19 mouse cellular contexts compared by ENCODE assay signal in genomic region chr5:24056865-24057264, GRCm38 (mm10).
"Had no signal": no experiment of that assay in that cellular context is flagged by ENCODE, and none has a peak within 500 bp of the region (broad histone marks: within the 10 kb centered on the region; RNA-seq: fewer than 3 reads in every experiment).

No protein-coding gene starts in this region.

- DNase-seq: gastrocnemius, adult 2 months; gastrocnemius, postnatal 10 days; gastrocnemius, postnatal 25 days; heart, postnatal 10 days; kidney, adult 18-20 months; kidney, postnatal 10 days; layer of hippocampus, adult 9-11 months; layer of hippocampus, postnatal 36 days; left cerebral cortex, postnatal 4 days had no signal

- H3K27ac ChIP-seq: gastrocnemius, adult 2 months; heart, embryonic 10.5 days; hindbrain, embryonic 10.5 days; hindbrain, embryonic 12.5 days; hindbrain, embryonic 14.5 days; intestine, embryonic 15.5 days; limb, embryonic 13.5 days; limb, embryonic 15.5 days; liver, embryonic 12.5 days; liver, embryonic 14.5 days had no signal

- H3K4me3 ChIP-seq: gastrocnemius, adult 2 months; heart, embryonic 10.5 days; heart, embryonic 12.5 days; hindbrain, embryonic 10.5 days; hindbrain, embryonic 12.5 days; intestine, embryonic 15.5 days; limb, embryonic 13.5 days; limb, embryonic 15.5 days; liver, embryonic 12.5 days had no signal

- H3K4me1 ChIP-seq: hindbrain, embryonic 10.5 days; limb, embryonic 13.5 days had no signal
